Mouse (Mus musculus) monocyte, adult 5-6 weeks (primary cell): ENCODE data around the gene Stum. TPM values are rescaled to one million over a fixed set of nuclear protein-coding genes. Genes with fewer than 3 reads are reported as not detected.
A peak's percentile ranks its signal among the peaks of the same experiment; 100 is the strongest.
"Not testable (repeated sequence)": the region's sequence is repeated elsewhere in the genome, so short reads cannot be mapped to it uniquely, and the experiment has no call there.

Experiments used
- ATAC-seq: fragments of 153-309, 156-312 bp; replicated peaks from 2 replicates; pipeline ENCODE4 v1.8.0; 2017; ENCODE audit warnings: mild to moderate bottlenecking; ENCODE audit not compliant: low TSS enrichment, insufficient number of reproducible peaks, severe bottlenecking, poor library complexity, low FRiP score
- total RNA-seq: library from RNA; stranded (forward); fragments of 200-1000, 200-491, 200-594 nt; gene quantifications from 3 replicates; pipeline ENCODE4 v1.2.3, GENCODE M21; 2017

Gene Stum
- total RNA-seq: not detected in 3 replicates

- peak; percentile 59 for ATAC-seq
Measured at GRCm38 (mm10) chr1:180483399-180484291, at the start of gene Stum. Stum (minus strand) TSS chr1:180483504.

- no peak for ATAC-seq
Measured at GRCm38 (mm10) chr1:180532671-180533070, 49.4 kb upstream of the Stum start.

GRCm38 (mm10) chr1:180530457-180531263 lies 47.4 kb upstream of the Stum start:
- no peak for ATAC-seq

- ATAC-seq: no peak
Measured at GRCm38 (mm10) chr1:180529847-180530246, 46.5 kb upstream of the Stum start.

GRCm38 (mm10) chr1:180525301-180525700 lies 42.0 kb upstream of the Stum start:
- no peak for ATAC-seq

- no peak for ATAC-seq
Measured at GRCm38 (mm10) chr1:180523320-180523719, 40.0 kb upstream of the Stum start.

GRCm38 (mm10) chr1:180520190-180520589 lies 36.9 kb upstream of the Stum start:
- ATAC-seq: no peak

- ATAC-seq: no peak
Measured at GRCm38 (mm10) chr1:180519520-180519919, 36.2 kb upstream of the Stum start.

- not testable (repeated sequence) for ATAC-seq
Measured at GRCm38 (mm10) chr1:180518899-180519298, 35.6 kb upstream of the Stum start.

- ATAC-seq: no peak
Measured at GRCm38 (mm10) chr1:180518412-180518811, 35.1 kb upstream of the Stum start.

- ATAC-seq: 0 out of 2 replicates have a peak, but pooled peaks have one; percentile 56
Measured at GRCm38 (mm10) chr1:180517390-180518054, 34.2 kb upstream of the Stum start.

GRCm38 (mm10) chr1:180514077-180514476 lies 30.8 kb upstream of the Stum start:
- no peak for ATAC-seq

- ATAC-seq: no peak
Measured at GRCm38 (mm10) chr1:180510879-180511278, 27.6 kb upstream of the Stum start.

- ATAC-seq: peak; percentile 41; the same call in 1 of the 2 replicates
Measured at GRCm38 (mm10) chr1:180510442-180510841, 27.1 kb upstream of the Stum start.

GRCm38 (mm10) chr1:180508662-180509061 lies 25.4 kb upstream of the Stum start:
- ATAC-seq: no peak

- ATAC-seq: no peak
Measured at GRCm38 (mm10) chr1:180507291-180507791, 24.0 kb upstream of the Stum start.

- no peak for ATAC-seq
Measured at GRCm38 (mm10) chr1:180506341-180506740, 23.0 kb upstream of the Stum start.

- no peak for ATAC-seq
Measured at GRCm38 (mm10) chr1:180504899-180505298, 21.6 kb upstream of the Stum start.

GRCm38 (mm10) chr1:180503484-180503883 lies 20.2 kb upstream of the Stum start:
- ATAC-seq: no peak
